ENCODE assay signal across 14 mouse cellular contexts in genomic region chr4:137033115-137033887, GRCm38 (mm10). TPM values are rescaled to one million over a fixed set of nuclear protein-coding genes. Genes with fewer than 3 reads are reported as not detected.
DNase-seq lines count a peak whose midpoint lies in the region; ATAC-seq and TF ChIP-seq lines count a peak whose summit lies in the region.
"Had no signal": no experiment of that assay in that cellular context is flagged by ENCODE, and none has a peak within 500 bp of the region (broad histone marks: within the 10 kb centered on the region; RNA-seq: fewer than 3 reads in every experiment).

No protein-coding gene starts in this region.

- no peak for TF ChIP-seq POLR2A in liver, adult 2 months (IDR thresholded peaks at IDR 0.05; ENCODE audit: extremely low read depth, insufficient read depth, low read length)

- H3K36me3 ChIP-seq in hindbrain, embryonic 15.5 days = no peaks in the 10 kb centered on the region
- H3K36me3 ChIP-seq in hindbrain, embryonic 14.5 days (replicated peaks; ENCODE audit: control insufficient read depth, insufficient read depth) = no peaks in the 10 kb centered on the region
- no peaks in the 10 kb centered on the region for H3K36me3 ChIP-seq in liver, adult 2 months (ENCODE audit: control insufficient read depth, insufficient read depth, low read length)
- no peaks in the 10 kb centered on the region for H3K36me3 ChIP-seq in liver, embryonic 11.5 days (ENCODE audit: control insufficient read depth, insufficient read depth, low read length)
- no peaks in the 10 kb centered on the region for H3K36me3 ChIP-seq in embryonic facial prominence, embryonic 10.5 days (replicated peaks)
- no peaks in the 10 kb centered on the region for H3K36me3 ChIP-seq in neural tube, embryonic 14.5 days (ENCODE audit: control insufficient read depth, insufficient read depth, low read length)

- ATAC-seq in hindbrain, embryonic 15.5 days (ENCODE audit: low FRiP score, low read depth) = peak; percentile 27; the same call in 1 of the 2 replicates
- ATAC-seq in hindbrain, embryonic 14.5 days (ENCODE audit: low FRiP score) = no peak
- ATAC-seq in liver, embryonic 11.5 days (replicated peaks; ENCODE audit: low FRiP score) = no peak
- ATAC-seq in neural tube, embryonic 14.5 days (ENCODE audit: low read depth) = peak; percentile 63; the same call in 1 of the 2 replicates
- ATAC-seq: forebrain, embryonic 16.5 days had no signal

- H3K4me2 ChIP-seq in hindbrain, embryonic 15.5 days = no peak overlapping the region
- no peak overlapping the region for H3K4me2 ChIP-seq in hindbrain, embryonic 14.5 days (replicated peaks)
- H3K4me2 ChIP-seq in liver, embryonic 11.5 days = no peak overlapping the region
- no peak overlapping the region for H3K4me2 ChIP-seq in neural tube, embryonic 14.5 days (ENCODE audit: low read depth, low read length)
- H3K4me2 ChIP-seq: heart, embryonic 11.5 days had no signal

- peaks cover 28% of the 10 kb centered on the region; the same call in 1 of the 2 replicates for H3K79me2 ChIP-seq in liver, adult 2 months (ENCODE audit: control insufficient read depth, insufficient read depth, low read length)

- no peak for TF ChIP-seq CTCF in liver, adult 2 months (IDR thresholded peaks at IDR 0.05; ENCODE audit: low read depth, low read length)

- no peak overlapping the region for H3K27ac ChIP-seq in hindbrain, embryonic 15.5 days (replicated peaks)
- H3K27ac ChIP-seq in hindbrain, embryonic 14.5 days = no peak overlapping the region
- H3K27ac ChIP-seq in liver, adult 2 months (replicated peaks; ENCODE audit: insufficient read depth, low read depth, low read length) = no peak overlapping the region
- no peak overlapping the region for H3K27ac ChIP-seq in liver, embryonic 11.5 days (ENCODE audit: low read depth, low read length)
- H3K27ac ChIP-seq in embryonic facial prominence, embryonic 10.5 days (replicated peaks) = 0 out of 2 replicates have a peak overlapping the region, but pooled peaks have one; percentile 26
- H3K27ac ChIP-seq in neural tube, embryonic 14.5 days (ENCODE audit: low read depth, low read length) = no peak overlapping the region

- no peaks in the 10 kb centered on the region for H3K9me3 ChIP-seq in hindbrain, embryonic 15.5 days
- no peaks in the 10 kb centered on the region for H3K9me3 ChIP-seq in hindbrain, embryonic 14.5 days (ENCODE audit: control insufficient read depth, low read length)
- H3K9me3 ChIP-seq in liver, embryonic 11.5 days (ENCODE audit: control insufficient read depth, low read length) = no peaks in the 10 kb centered on the region
- no peaks in the 10 kb centered on the region for H3K9me3 ChIP-seq in embryonic facial prominence, embryonic 10.5 days
- H3K9me3 ChIP-seq in neural tube, embryonic 14.5 days (ENCODE audit: control insufficient read depth, low read length) = no peaks in the 10 kb centered on the region

- peaks cover 41% of the 10 kb centered on the region for H3K4me1 ChIP-seq in hindbrain, embryonic 15.5 days (replicated peaks)
- H3K4me1 ChIP-seq in hindbrain, embryonic 14.5 days (replicated peaks; ENCODE audit: control insufficient read depth, insufficient read depth, low read length) = peaks cover 11% of the 10 kb centered on the region
- H3K4me1 ChIP-seq in liver, adult 2 months (ENCODE audit: control insufficient read depth, insufficient read depth, low read length) = 0 out of 2 replicates have a peak, but pooled peaks cover 4% of the 10 kb centered on the region
- H3K4me1 ChIP-seq in liver, embryonic 11.5 days (replicated peaks; ENCODE audit: control insufficient read depth, insufficient read depth, low read length) = peaks cover 5% of the 10 kb centered on the region
- H3K4me1 ChIP-seq in embryonic facial prominence, embryonic 10.5 days = peaks cover 33% of the 10 kb centered on the region
- H3K4me1 ChIP-seq in neural tube, embryonic 14.5 days (ENCODE audit: control insufficient read depth, insufficient read depth, low read length) = no peaks in the 10 kb centered on the region

- H3K4me3 ChIP-seq in hindbrain, embryonic 15.5 days = no peak overlapping the region
- no peak overlapping the region for H3K4me3 ChIP-seq in hindbrain, embryonic 14.5 days (replicated peaks; ENCODE audit: low read length)
- no peak overlapping the region for H3K4me3 ChIP-seq in liver, adult 2 months (ENCODE audit: insufficient read depth, low read depth, low read length)
- H3K4me3 ChIP-seq in liver, embryonic 11.5 days (ENCODE audit: low read depth, low read length) = no peak overlapping the region
- H3K4me3 ChIP-seq in embryonic facial prominence, embryonic 10.5 days = no peak overlapping the region
- H3K4me3 ChIP-seq in neural tube, embryonic 14.5 days (ENCODE audit: low read depth, low read length) = no peak overlapping the region

- no peaks in the 10 kb centered on the region for H3K27me3 ChIP-seq in hindbrain, embryonic 15.5 days
- no peaks in the 10 kb centered on the region for H3K27me3 ChIP-seq in hindbrain, embryonic 14.5 days (ENCODE audit: control insufficient read depth, insufficient read depth, low read length)
- no peaks in the 10 kb centered on the region for H3K27me3 ChIP-seq in liver, adult 2 months (ENCODE audit: control insufficient read depth, insufficient read depth, low read length)
- no peaks in the 10 kb centered on the region; the same call in 1 of the 2 replicates for H3K27me3 ChIP-seq in liver, embryonic 11.5 days (replicated peaks; ENCODE audit: control insufficient read depth, insufficient read depth, low read length)
- no peaks in the 10 kb centered on the region; the same call in 1 of the 2 replicates for H3K27me3 ChIP-seq in embryonic facial prominence, embryonic 10.5 days (replicated peaks; ENCODE audit: low read depth, poor library complexity, severe bottlenecking)
- no peaks in the 10 kb centered on the region for H3K27me3 ChIP-seq in neural tube, embryonic 14.5 days (ENCODE audit: control insufficient read depth, insufficient read depth, low read length)

- WGBS in hindbrain, embryonic 15.5 days = 44% methylated on average over 7 of the region's 7 CpGs
- 53% methylated on average over 7 of the region's 7 CpGs for WGBS in hindbrain, embryonic 14.5 days
- 74% methylated on average over 7 of the region's 7 CpGs for WGBS in liver, adult 2 months
- 63% methylated on average over 7 of the region's 7 CpGs for WGBS in liver, embryonic 11.5 days
- 66% methylated on average over 7 of the region's 7 CpGs for WGBS in embryonic facial prominence, embryonic 10.5 days
- WGBS in neural tube, embryonic 14.5 days = 40% methylated on average over 7 of the region's 7 CpGs

- DNase-seq in hindbrain, embryonic 14.5 days (ENCODE audit: low spot score) = no peak
- peak; percentile 61 for DNase-seq in liver, adult 2 months (ENCODE audit: extremely low read depth, low read depth, low spot score)
- DNase-seq in liver, embryonic 11.5 days (ENCODE audit: low spot score) = no peak
- DNase-seq in embryonic facial prominence, embryonic 10.5 days (ENCODE audit: low spot score) = no peak
- no peak for DNase-seq in thymus, postnatal 4 days
- DNase-seq in adrenal gland, postnatal 25 days = no peak
- DNase-seq: cerebellum, adult 11 months; gastrocnemius, postnatal 14 days; left cerebral cortex, postnatal 4 days; spleen, adult 18-20 months had no signal

- H3K9ac ChIP-seq in hindbrain, embryonic 15.5 days = no peak overlapping the region
- H3K9ac ChIP-seq in hindbrain, embryonic 14.5 days = no peak overlapping the region
- no peak overlapping the region for H3K9ac ChIP-seq in liver, adult 2 months (ENCODE audit: low read depth, low read length)
- H3K9ac ChIP-seq in liver, embryonic 11.5 days (ENCODE audit: low read depth, low read length) = no peak overlapping the region
- H3K9ac ChIP-seq in neural tube, embryonic 14.5 days (replicated peaks; ENCODE audit: low read depth, low read length) = no peak overlapping the region

RNA-seq across cellular contexts. Expression of gene Zbtb40, which starts 15.3 kb away (rescaled TPM):
- 3.9 and 4.1 TPM in 2 replicates for polyA plus RNA-seq in hindbrain, embryonic 15.5 days (2015; fragmentation: Nextera tagmentation; extraction: Ambion mirVana)
- 4.5 and 5.0 TPM in 2 replicates for polyA plus RNA-seq in hindbrain, embryonic 14.5 days (2014; fragmentation: Nextera tagmentation; extraction: Ambion mirVana)
- total RNA-seq in liver, adult 2 months (2014; rRNA removed) = 2.5 and 5.7 TPM in 2 replicates
- 3.9 and 5.1 TPM in 2 replicates for polyA plus RNA-seq in liver, adult 2 months (2012; rRNA removed)
- polyA plus RNA-seq in liver, embryonic 11.5 days (2014; fragmentation: Nextera tagmentation; extraction: Ambion mirVana) = 4.4 and 5.7 TPM in 2 replicates
- 6.5 TPM in 2 replicates for polyA plus RNA-seq in embryonic facial prominence, embryonic 10.5 days (2016; fragmentation: Nextera tagmentation; extraction: Ambion mirVana)
- 4.7 and 4.8 TPM in 2 replicates for polyA plus RNA-seq in neural tube, embryonic 14.5 days (2014; fragmentation: Nextera tagmentation; extraction: Ambion mirVana)
- 13.8 and 14.4 TPM in 2 replicates for total RNA-seq in adrenal gland, postnatal 25 days (2021)

Comparison
In these comparisons a context has a peak if more than half of its experiments do, and no peak if none do; other contexts are left out.
1. ATAC-seq: peak in hindbrain, embryonic 15.5 days (single experiment) and neural tube, embryonic 14.5 days (single experiment); none in hindbrain, embryonic 14.5 days (single experiment) and liver, embryonic 11.5 days (single experiment).